Mouse (Mus musculus): ENCODE measurements around the gene Asns. TPM values are rescaled to one million over a fixed set of nuclear protein-coding genes. Genes with fewer than 3 reads are reported as not detected.

The Asns gene
- 1 to 10 TPM; 1.7 to 3.1 TPM for total RNA-seq (2021)
- long read RNA-seq, experiment 1, transcript Asns-201 (12 exons, 2,001 nt): major isoform, 6 of 8 reads
- long read RNA-seq, experiment 1, partial matches to known transcripts: 0 of 8 reads
- long read RNA-seq, experiment 1, other reads (novel, unspliced or antisense): 2 of 8 reads
- long read RNA-seq, experiment 2, partial matches to known transcripts: 0 of 4 reads
- long read RNA-seq, experiment 2, other reads (novel, unspliced or antisense): 2 of 4 reads

GRCm38 (mm10) chr6:7692884-7693585 is at the start of gene Asns:
TSS of gene Asns (minus strand) at chr6:7693254.
- peak; percentile 56 for DNase-seq
- intact Hi-C loops (cut with DNase I; ENCODE audit: low total_unique reads): no loop called here

- no peak for DNase-seq
- intact Hi-C loops (cut with DNase I; ENCODE audit: low total_unique reads): no loop called here
Measured at GRCm38 (mm10) chr6:7741721-7742120, 48.7 kb upstream of the Asns start.

- no peak for DNase-seq
- intact Hi-C loops (cut with DNase I; ENCODE audit: low total_unique reads): loop anchor here (10.0 kb wide), 1 partner anchor 347 kb away; no protein-coding TSS in a partner anchor
Measured at GRCm38 (mm10) chr6:7737842-7738241, 44.8 kb upstream of the Asns start.

- intact Hi-C loops (cut with DNase I; ENCODE audit: low total_unique reads): loop anchor here (5.0 to 10.0 kb wide), 2 partner anchors 249 to 352 kb away; no protein-coding TSS in a partner anchor
- peak; percentile 73 for DNase-seq
Measured at GRCm38 (mm10) chr6:7732754-7733708, 40.0 kb upstream of the Asns start.

- DNase-seq: no peak
- intact Hi-C loops (cut with DNase I; ENCODE audit: low total_unique reads): loop anchor here (5.0 to 10.0 kb wide), 2 partner anchors 250 to 353 kb away; no protein-coding TSS in a partner anchor
Measured at GRCm38 (mm10) chr6:7732097-7732496, 39.0 kb upstream of the Asns start.

DNA sequence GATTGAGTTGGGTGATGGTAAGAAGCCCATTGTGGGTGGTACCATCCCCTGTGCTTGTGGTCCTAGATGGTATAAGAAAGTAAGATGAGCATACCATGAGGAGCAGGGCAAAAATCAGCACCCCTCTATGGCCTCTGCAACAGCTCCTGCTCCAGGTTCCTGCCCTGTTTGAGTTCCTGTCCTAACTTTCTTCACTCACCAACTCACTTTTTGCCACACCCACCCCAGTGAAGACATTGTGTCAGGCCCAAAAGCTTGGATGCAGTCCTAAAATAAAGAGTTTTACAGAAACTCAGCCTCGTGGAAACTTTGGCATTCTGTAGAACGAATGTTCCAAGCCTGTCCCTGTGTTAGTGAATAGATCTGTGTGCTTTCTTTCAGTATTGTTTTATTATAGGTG is 36.1 kb upstream of the Asns start:
- intact Hi-C loops (cut with DNase I; ENCODE audit: low total_unique reads): no loop called here
- DNase-seq: no peak

- no peak for DNase-seq
- intact Hi-C loops (cut with DNase I; ENCODE audit: low total_unique reads): no loop called here
Measured at GRCm38 (mm10) chr6:7728241-7728640, 35.2 kb upstream of the Asns start.

GRCm38 (mm10) chr6:7716236-7716635 is 23.2 kb upstream of the Asns start:
- intact Hi-C loops (cut with DNase I; ENCODE audit: low total_unique reads): no loop called here
- no peak for DNase-seq

DNA sequence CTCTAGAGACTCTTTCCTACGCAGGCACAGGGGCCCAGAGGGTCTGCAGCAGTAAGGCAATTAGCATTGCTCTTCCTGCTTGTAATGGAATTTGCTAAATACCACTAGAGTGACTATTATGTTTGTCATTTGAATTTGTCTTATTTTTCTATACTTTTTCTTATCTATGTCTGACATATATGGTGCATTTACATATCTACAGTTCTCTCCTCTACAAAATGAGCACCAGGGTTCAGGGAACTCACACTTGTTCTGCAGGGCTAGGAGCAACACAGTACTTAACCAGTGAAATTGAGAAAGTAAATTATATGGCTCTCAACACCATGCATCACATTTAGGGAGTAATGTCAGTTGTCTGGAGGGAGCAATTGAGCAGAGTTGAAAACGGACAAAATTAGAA is 21.2 kb upstream of the Asns start:
- intact Hi-C loops (cut with DNase I; ENCODE audit: low total_unique reads): no loop called here
- no peak for DNase-seq

DNA sequence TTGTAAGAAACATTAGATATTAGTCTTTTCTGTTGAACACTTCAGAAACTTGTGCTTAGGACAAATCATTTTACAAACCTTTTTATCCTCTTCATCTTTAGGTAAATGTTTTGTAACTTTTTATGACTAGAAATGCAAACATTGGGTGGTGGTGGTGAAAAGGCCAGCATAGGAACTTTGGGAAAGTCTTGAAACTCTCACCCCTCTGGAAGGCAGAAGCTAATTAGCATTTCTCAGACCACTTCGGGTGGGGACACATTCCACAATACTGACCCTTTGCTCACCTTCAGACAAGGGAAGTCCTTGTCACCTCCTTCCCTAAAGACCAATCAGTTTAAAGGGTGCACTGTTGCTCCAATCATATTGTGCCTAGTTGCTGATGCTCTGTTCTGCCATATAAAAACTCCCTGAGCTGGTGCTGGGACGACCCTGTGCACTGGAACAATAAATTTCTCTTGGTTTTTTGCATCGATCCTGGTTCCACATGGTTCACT is 18.8 kb upstream of the Asns start:
- DNase-seq: no peak
- intact Hi-C loops (cut with DNase I; ENCODE audit: low total_unique reads): no loop called here

DNA sequence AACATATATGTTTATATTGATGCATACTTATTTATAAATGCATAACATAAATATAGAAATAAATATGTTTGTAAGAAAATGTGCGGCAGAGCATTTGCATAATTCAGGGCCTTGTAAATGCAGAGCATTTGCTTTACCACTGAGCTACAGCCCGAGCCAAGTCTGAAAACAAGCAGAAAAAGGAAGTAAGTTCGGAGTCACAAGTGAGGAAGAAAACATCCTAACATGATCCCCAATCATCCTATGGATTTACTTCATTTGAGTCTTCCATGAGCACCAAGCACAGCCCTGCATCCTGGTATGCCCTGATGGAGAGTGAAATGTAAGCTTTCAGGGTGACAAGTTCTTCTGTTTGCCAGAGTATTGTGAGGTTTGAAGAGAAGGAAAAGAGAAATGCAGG is 15.2 kb upstream of the Asns start:
- no peak for DNase-seq
- intact Hi-C loops (cut with DNase I; ENCODE audit: low total_unique reads): no loop called here

DNA sequence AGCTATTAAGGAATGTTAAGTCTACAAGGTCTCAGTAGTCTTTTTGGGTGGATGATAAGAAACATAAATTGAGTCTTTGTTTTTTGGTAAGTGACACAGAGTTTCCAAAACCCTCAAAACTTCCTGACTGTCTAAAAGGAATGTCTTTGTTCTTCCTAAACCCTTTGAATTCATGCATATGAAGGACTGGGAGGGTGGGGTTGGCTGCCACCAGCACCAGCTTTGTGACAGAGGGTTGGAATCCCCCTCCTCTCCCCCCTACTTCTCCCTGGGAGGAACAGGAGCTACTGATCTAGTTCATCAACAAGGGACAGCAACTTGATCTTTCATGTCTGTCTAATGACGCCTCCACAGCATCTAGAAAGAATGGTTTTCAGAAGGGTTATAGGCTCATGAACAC is 13.7 kb upstream of the Asns start:
- intact Hi-C loops (cut with DNase I; ENCODE audit: low total_unique reads): no loop called here
- DNase-seq: no peak

GRCm38 (mm10) chr6:7697999-7698699 is 5.1 kb upstream of the Asns start:
- DNase-seq: no peak
- intact Hi-C loops (cut with DNase I; ENCODE audit: low total_unique reads): no loop called here

GRCm38 (mm10) chr6:7697077-7697643 is 4.1 kb upstream of the Asns start:
- DNase-seq: no peak
- intact Hi-C loops (cut with DNase I; ENCODE audit: low total_unique reads): no loop called here

DNA sequence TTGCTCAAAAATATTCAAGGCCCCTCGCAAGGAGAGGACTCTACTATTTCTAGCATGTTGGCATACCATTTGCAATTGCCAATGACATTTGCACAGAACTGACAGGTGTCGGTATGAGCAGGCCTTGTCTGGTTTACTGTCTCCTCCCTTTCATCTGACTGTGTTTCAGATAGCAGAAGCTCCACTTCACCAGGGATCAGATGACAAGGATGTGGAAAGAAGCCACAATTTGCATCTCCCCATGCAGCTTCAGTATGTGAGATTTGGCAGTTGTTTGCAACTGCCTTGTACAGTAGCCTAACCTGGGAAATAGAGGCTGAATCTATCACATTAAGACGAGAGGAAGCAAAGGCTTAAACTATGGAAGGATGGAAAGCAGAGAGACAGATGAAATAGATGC is 3.6 kb upstream of the Asns start:
- DNase-seq: no peak
- intact Hi-C loops (cut with DNase I; ENCODE audit: low total_unique reads): no loop called here

DNA sequence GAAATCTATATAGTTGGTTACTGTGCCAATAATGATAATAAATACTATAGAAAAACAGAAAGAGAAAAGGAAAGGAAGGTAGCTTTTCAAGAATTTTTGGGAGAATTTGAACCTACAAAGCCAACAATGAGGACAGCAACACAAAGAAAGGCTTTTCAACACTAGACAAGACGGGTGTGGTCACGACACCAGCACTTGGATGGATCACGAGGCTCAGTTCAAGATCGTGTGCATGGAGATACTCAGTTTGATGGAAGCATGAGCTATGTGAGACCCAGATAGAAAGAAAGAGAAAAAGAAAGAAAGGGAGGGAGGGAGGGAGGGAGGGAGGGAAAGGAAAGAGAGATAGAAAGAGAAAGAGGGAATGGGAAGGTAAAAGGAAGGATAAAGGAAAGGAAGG is 2.8 kb upstream of the Asns start:
- no peak for DNase-seq
- intact Hi-C loops (cut with DNase I; ENCODE audit: low total_unique reads): no loop called here

DNA sequence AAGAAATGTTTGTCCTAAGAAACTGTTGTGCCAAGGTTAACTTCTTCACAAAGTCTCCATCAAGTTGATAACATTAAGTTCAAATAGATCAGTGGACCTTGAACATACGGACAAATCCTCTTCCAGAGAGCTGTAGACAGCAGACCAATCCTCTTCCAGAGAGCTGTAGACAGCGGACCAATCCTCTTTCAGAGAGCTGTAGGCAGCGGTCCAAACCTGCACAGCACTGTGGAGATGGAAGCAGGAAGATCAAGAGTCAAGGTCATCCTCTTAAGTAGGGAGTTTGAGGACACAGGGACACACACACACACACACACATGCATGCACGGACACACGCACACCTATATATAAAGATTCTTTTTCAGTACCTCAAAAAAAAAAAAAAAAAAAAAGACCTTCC is 612 bp upstream of the Asns start:
- DNase-seq: no peak
- intact Hi-C loops (cut with DNase I; ENCODE audit: low total_unique reads): no loop called here

DNA sequence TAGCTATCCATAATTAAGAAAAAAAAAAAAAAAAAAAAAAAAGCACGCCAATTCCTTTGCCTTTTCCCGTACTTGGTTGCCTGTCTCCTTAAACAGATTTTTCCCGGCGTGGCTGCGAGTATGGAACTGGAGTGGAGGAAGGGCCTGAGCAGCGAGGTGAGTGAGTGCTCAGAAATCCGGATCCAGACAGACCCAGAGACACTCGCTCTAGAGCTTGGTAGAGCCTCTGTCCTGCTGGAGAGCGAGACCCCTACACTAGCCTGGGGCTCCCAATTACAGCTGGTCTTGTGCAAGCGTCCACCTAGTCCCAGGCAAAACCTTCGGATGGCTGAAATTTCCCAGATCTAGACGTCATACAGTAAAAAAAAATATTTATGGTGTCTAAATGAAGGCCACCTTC is 603 bp downstream of the Asns start:
- intact Hi-C loops (cut with DNase I; ENCODE audit: low total_unique reads): no loop called here
- no peak for DNase-seq

- no peak for DNase-seq
- intact Hi-C loops (cut with DNase I; ENCODE audit: low total_unique reads): no loop called here
Measured at GRCm38 (mm10) chr6:7692037-7692436, 1.0 kb downstream of the Asns start.
